Mouse (Mus musculus): ENCODE measurements around the gene Fto. TPM values are rescaled to one million over a fixed set of nuclear protein-coding genes. Genes with fewer than 3 reads are reported as not detected.

The Fto gene
- polyA plus RNA-seq, 1 experiment from 2014 or later: 94.8 TPM

DNA sequence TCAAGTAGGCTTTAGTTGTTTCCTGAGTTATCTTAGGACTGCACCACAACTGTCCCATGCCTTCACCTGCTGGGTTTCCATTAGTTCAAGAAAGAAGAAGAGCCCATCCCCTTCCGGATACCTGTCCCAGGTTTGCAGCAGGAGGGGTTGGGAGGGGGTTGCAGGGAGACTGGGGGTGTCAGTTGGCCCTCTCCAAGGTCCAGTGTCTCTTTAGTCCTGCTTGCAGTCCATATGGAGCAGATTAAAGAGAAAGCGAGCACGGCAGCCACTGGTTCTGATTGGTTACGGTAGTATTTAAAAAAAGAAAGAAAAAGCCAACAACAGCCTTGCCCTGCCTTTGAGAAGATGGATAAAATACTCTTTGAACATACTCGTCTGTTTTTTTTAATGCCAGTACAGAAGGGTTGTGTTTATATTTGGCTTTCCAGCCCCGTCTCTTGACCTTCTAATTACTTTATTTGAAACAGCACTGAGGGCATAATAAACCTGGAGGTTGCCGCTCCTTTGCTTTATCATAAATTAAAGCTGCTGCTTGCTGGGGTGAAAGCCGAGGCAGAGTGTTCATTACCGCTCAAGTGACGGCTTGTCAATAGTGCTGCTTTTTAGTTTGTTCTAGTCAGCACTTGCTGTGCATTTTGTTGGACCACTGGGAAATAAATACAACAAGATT is 279.2 kb downstream of the Fto start:
- Histone ChIP-seq H3K4me3 (ENCODE audit: low read depth, low read length) (no peak overlapping the region), H3K9me3 (replicated peaks; ENCODE audit: control insufficient read depth, low read length) (no peaks in the 10 kb centered on the region), H3K27me3 (ENCODE audit: control insufficient read depth, insufficient read depth, low read length) (no peaks in the 10 kb centered on the region), H3K27ac (replicated peaks; ENCODE audit: low read depth, low read length) (0 out of 2 replicates have a peak overlapping the region, but pooled peaks have one; percentile 1), H3K36me3 (replicated peaks; ENCODE audit: control insufficient read depth, insufficient read depth, low read depth, low read length) (no peaks in the 10 kb centered on the region), H3K4me1 (ENCODE audit: control insufficient read depth, insufficient read depth, low read length) (0 out of 2 replicates have a peak, but pooled peaks cover 3% of the 10 kb centered on the region), H3K9ac (replicated peaks; ENCODE audit: low read length) (no peak overlapping the region), H3K4me2 (ENCODE audit: low read depth, low read length) (no peak overlapping the region)
- WGBS: 15% methylated on average over 10 of the region's 10 CpGs
- no peak for ATAC-seq (replicated peaks; ENCODE audit: insufficient number of reproducible peaks, low FRiP score, low TSS enrichment, low read depth)
- DNase-seq (ENCODE audit: low spot score): peak; percentile 65

DNA sequence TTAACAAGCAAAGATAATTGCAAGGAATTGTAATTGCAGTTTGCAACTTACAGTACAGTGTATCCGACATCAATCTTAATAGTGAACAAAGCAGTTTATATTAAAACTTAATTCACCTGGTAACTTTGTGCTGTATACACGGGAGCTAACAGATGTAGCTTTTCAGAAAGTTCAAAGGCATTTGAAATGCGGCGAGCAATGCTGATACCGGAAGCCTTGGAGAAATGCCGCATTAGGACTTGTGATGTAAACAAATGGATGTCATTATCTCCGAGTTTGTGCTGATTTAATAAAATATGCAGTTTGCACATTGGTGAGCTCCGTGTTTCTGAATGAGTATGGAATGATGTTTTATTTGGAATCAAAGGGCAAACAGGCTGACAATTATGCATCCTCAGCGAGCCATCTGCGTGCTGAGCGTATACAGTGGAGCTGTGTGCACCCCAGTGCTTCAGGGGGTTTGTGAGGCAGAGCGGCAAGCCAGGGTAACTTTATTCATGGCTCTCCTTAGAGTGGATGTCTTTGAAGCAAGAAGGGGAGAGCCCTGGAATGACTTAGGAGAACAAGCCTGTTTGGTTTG is 280.0 kb downstream of the Fto start:
- Histone ChIP-seq H3K4me1 (ENCODE audit: control insufficient read depth, insufficient read depth, low read length) (0 out of 2 replicates have a peak, but pooled peaks cover 3% of the 10 kb centered on the region), H3K36me3 (replicated peaks; ENCODE audit: control insufficient read depth, insufficient read depth, low read depth, low read length) (no peaks in the 10 kb centered on the region), H3K9ac (replicated peaks; ENCODE audit: low read length) (no peak overlapping the region), H3K4me3 (ENCODE audit: low read depth, low read length) (no peak overlapping the region), H3K4me2 (ENCODE audit: low read depth, low read length) (no peak overlapping the region), H3K27ac (replicated peaks; ENCODE audit: low read depth, low read length) (0 out of 2 replicates have a peak overlapping the region, but pooled peaks have one; percentile 8), H3K9me3 (replicated peaks; ENCODE audit: control insufficient read depth, low read length) (no peaks in the 10 kb centered on the region), H3K27me3 (ENCODE audit: control insufficient read depth, insufficient read depth, low read length) (no peaks in the 10 kb centered on the region)
- DNase-seq (ENCODE audit: low spot score): no peak
- no peak for ATAC-seq (replicated peaks; ENCODE audit: insufficient number of reproducible peaks, low FRiP score, low TSS enrichment, low read depth)
- 37% methylated on average over 12 of the region's 12 CpGs for WGBS

DNA sequence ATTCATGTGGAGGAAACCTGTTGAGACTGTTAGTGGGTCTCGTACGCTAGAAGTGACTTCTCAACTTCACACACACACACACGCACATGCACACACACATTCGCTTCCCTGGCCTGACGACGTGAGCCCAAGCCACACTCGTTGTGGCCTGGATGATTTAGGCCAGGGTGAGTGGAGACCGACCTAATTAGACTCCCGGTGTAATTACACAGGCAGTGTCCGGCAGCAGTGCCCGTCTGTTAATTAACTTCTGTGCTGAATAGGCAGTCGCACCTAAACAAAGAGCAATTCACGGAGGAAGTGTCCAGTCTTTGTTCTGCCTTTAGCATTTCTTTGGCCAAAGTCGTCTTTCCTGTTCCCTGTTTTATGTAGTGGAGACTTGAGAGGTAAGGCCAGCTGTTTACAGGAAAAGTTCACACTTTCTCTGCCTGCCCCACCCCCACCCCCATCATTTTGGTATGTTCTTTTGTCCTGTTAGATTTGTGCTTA is 286.1 kb downstream of the Fto start:
- ATAC-seq (replicated peaks; ENCODE audit: insufficient number of reproducible peaks, low FRiP score, low TSS enrichment, low read depth): no peak
- WGBS: 31% methylated on average over 14 of the region's 14 CpGs
- no peak overlapping the region for H3K4me3 ChIP-seq (ENCODE audit: low read depth, low read length)
- H3K4me2 ChIP-seq (ENCODE audit: low read depth, low read length): no peak overlapping the region
- no peaks in the 10 kb centered on the region for H3K4me1 ChIP-seq (ENCODE audit: control insufficient read depth, insufficient read depth, low read length)
- H3K9ac ChIP-seq (replicated peaks; ENCODE audit: low read length): no peak overlapping the region
- H3K9me3 ChIP-seq (replicated peaks; ENCODE audit: control insufficient read depth, low read length): no peaks in the 10 kb centered on the region
- no peak overlapping the region for H3K27ac ChIP-seq (replicated peaks; ENCODE audit: low read depth, low read length)
- no peaks in the 10 kb centered on the region for H3K36me3 ChIP-seq (replicated peaks; ENCODE audit: control insufficient read depth, insufficient read depth, low read depth, low read length)
- DNase-seq (ENCODE audit: low spot score): no peak
- H3K27me3 ChIP-seq (ENCODE audit: control insufficient read depth, insufficient read depth, low read length): no peaks in the 10 kb centered on the region

GRCm38 (mm10) chr8:91603751-91604150 is 290.4 kb downstream of the Fto start:
- H3K4me2 ChIP-seq (ENCODE audit: low read depth, low read length): no peak overlapping the region
- no peak for ATAC-seq (replicated peaks; ENCODE audit: insufficient number of reproducible peaks, low FRiP score, low TSS enrichment, low read depth)
- H3K27ac ChIP-seq (replicated peaks; ENCODE audit: low read depth, low read length): no peak overlapping the region
- H3K36me3 ChIP-seq (replicated peaks; ENCODE audit: control insufficient read depth, insufficient read depth, low read depth, low read length): no peaks in the 10 kb centered on the region
- WGBS: 92% methylated on average over 9 of the region's 9 CpGs
- no peak for DNase-seq (ENCODE audit: low spot score)
- no peak overlapping the region for H3K9ac ChIP-seq (replicated peaks; ENCODE audit: low read length)
- no peaks in the 10 kb centered on the region for H3K4me1 ChIP-seq (ENCODE audit: control insufficient read depth, insufficient read depth, low read length)
- no peaks in the 10 kb centered on the region for H3K9me3 ChIP-seq (replicated peaks; ENCODE audit: control insufficient read depth, low read length)
- H3K4me3 ChIP-seq (ENCODE audit: low read depth, low read length): no peak overlapping the region
- no peaks in the 10 kb centered on the region for H3K27me3 ChIP-seq (ENCODE audit: control insufficient read depth, insufficient read depth, low read length)

DNA sequence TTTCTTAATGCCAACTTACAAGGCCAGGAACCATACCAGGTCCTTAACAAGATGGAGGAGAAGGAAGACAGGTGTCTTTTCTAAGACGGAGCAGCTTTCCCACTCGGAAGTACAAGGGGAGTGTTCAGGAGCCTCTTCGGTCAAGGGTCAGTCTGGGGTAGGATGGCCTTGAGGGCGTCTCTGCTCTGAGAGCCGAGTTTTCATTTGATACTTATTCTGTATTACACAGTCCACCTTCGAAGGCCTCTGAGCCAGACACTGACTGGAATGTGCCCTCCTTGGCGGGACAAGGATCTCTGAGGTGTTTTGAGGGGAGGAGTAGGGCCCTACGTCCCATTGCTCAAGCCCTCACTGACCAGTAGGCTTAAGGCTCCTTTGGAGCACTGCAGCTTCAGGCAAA is 292.6 kb downstream of the Fto start:
- H3K36me3 ChIP-seq (replicated peaks; ENCODE audit: control insufficient read depth, insufficient read depth, low read depth, low read length): no peaks in the 10 kb centered on the region
- no peaks in the 10 kb centered on the region for H3K27me3 ChIP-seq (ENCODE audit: control insufficient read depth, insufficient read depth, low read length)
- no peak overlapping the region for H3K9ac ChIP-seq (replicated peaks; ENCODE audit: low read length)
- no peak overlapping the region for H3K4me2 ChIP-seq (ENCODE audit: low read depth, low read length)
- DNase-seq (ENCODE audit: low spot score) (no peak), ATAC-seq (replicated peaks; ENCODE audit: insufficient number of reproducible peaks, low FRiP score, low TSS enrichment, low read depth) (no peak)
- no peak overlapping the region for H3K4me3 ChIP-seq (ENCODE audit: low read depth, low read length)
- 46% methylated on average over 8 of the region's 8 CpGs for WGBS
- no peaks in the 10 kb centered on the region for H3K4me1 ChIP-seq (ENCODE audit: control insufficient read depth, insufficient read depth, low read length)
- no peaks in the 10 kb centered on the region for H3K9me3 ChIP-seq (replicated peaks; ENCODE audit: control insufficient read depth, low read length)
- no peak overlapping the region for H3K27ac ChIP-seq (replicated peaks; ENCODE audit: low read depth, low read length)

GRCm38 (mm10) chr8:91607091-91607490 is 293.8 kb downstream of the Fto start:
- Histone ChIP-seq H3K9ac (replicated peaks; ENCODE audit: low read length) (no peak overlapping the region), H3K4me3 (ENCODE audit: low read depth, low read length) (no peak overlapping the region), H3K9me3 (replicated peaks; ENCODE audit: control insufficient read depth, low read length) (no peaks in the 10 kb centered on the region), H3K4me2 (ENCODE audit: low read depth, low read length) (no peak overlapping the region), H3K27ac (replicated peaks; ENCODE audit: low read depth, low read length) (no peak overlapping the region), H3K4me1 (ENCODE audit: control insufficient read depth, insufficient read depth, low read length) (peaks cover 4% of the 10 kb centered on the region; the same call in 1 of the 2 replicates), H3K36me3 (replicated peaks; ENCODE audit: control insufficient read depth, insufficient read depth, low read depth, low read length) (no peaks in the 10 kb centered on the region), H3K27me3 (ENCODE audit: control insufficient read depth, insufficient read depth, low read length) (no peaks in the 10 kb centered on the region)
- DNase-seq (ENCODE audit: low spot score): no peak
- 77% methylated on average over 5 of the region's 5 CpGs for WGBS
- ATAC-seq (replicated peaks; ENCODE audit: insufficient number of reproducible peaks, low FRiP score, low TSS enrichment, low read depth): no peak

GRCm38 (mm10) chr8:91611191-91611590 is 297.9 kb downstream of the Fto start:
- H3K27me3 ChIP-seq (ENCODE audit: control insufficient read depth, insufficient read depth, low read length): no peaks in the 10 kb centered on the region
- ATAC-seq (replicated peaks; ENCODE audit: insufficient number of reproducible peaks, low FRiP score, low TSS enrichment, low read depth): no peak
- no peak for DNase-seq (ENCODE audit: low spot score)

GRCm38 (mm10) chr8:91611723-91612362 is 298.5 kb downstream of the Fto start:
- no peak overlapping the region for H3K4me2 ChIP-seq (ENCODE audit: low read depth, low read length)
- no peak overlapping the region for H3K9ac ChIP-seq (replicated peaks; ENCODE audit: low read length)
- no peak for DNase-seq (ENCODE audit: low spot score)
- no peak overlapping the region for H3K27ac ChIP-seq (replicated peaks; ENCODE audit: low read depth, low read length)
- no peaks in the 10 kb centered on the region for H3K27me3 ChIP-seq (ENCODE audit: control insufficient read depth, insufficient read depth, low read length)
- H3K4me1 ChIP-seq (ENCODE audit: control insufficient read depth, insufficient read depth, low read length): peaks cover 13% of the 10 kb centered on the region
- WGBS: 63% methylated on average over 14 of the region's 14 CpGs
- H3K9me3 ChIP-seq (replicated peaks; ENCODE audit: control insufficient read depth, low read length): no peaks in the 10 kb centered on the region
- H3K4me3 ChIP-seq (ENCODE audit: low read depth, low read length): no peak overlapping the region
- ATAC-seq (replicated peaks; ENCODE audit: insufficient number of reproducible peaks, low FRiP score, low TSS enrichment, low read depth): no peak
- H3K36me3 ChIP-seq (replicated peaks; ENCODE audit: control insufficient read depth, insufficient read depth, low read depth, low read length): no peaks in the 10 kb centered on the region

More at GRCm38 (mm10) chr8:91611191-91611590, 297.9 kb downstream of the Fto start:
- H3K4me2 ChIP-seq (ENCODE audit: low read depth, low read length): no peak overlapping the region
- H3K4me3 ChIP-seq (ENCODE audit: low read depth, low read length): no peak overlapping the region
- no peak overlapping the region for H3K9ac ChIP-seq (replicated peaks; ENCODE audit: low read length)
- no peaks in the 10 kb centered on the region for H3K9me3 ChIP-seq (replicated peaks; ENCODE audit: control insufficient read depth, low read length)
- WGBS: 49% methylated on average over 7 of the region's 7 CpGs
- peaks cover 13% of the 10 kb centered on the region for H3K4me1 ChIP-seq (ENCODE audit: control insufficient read depth, insufficient read depth, low read length)
- H3K27ac ChIP-seq (replicated peaks; ENCODE audit: low read depth, low read length): no peak overlapping the region
- no peaks in the 10 kb centered on the region for H3K36me3 ChIP-seq (replicated peaks; ENCODE audit: control insufficient read depth, insufficient read depth, low read depth, low read length)

All from embryonic facial prominence, embryonic 11.5 days (tissue).